Comparison of ENCODE assay signal across 29 mouse cellular contexts in genomic region chr8:91822746-91823145, GRCm38 (mm10). TPM values are rescaled to one million over a fixed set of nuclear protein-coding genes. Genes with fewer than 3 reads are reported as not detected.
DNase-seq lines count a peak whose midpoint lies in the region; ATAC-seq and TF ChIP-seq lines count a peak whose summit lies in the region.
"Had no signal": no experiment of that assay in that cellular context is flagged by ENCODE, and none has a peak within 500 bp of the region (broad histone marks: within the 10 kb centered on the region; RNA-seq: fewer than 3 reads in every experiment).

No protein-coding gene starts in this region.

- H3K9me3 ChIP-seq in lung, embryonic 15.5 days: no peaks in the 10 kb centered on the region
- H3K9me3 ChIP-seq: embryonic facial prominence, embryonic 13.5 days; forebrain, embryonic 10.5 days; forebrain, embryonic 15.5 days; heart, embryonic 12.5 days; hindbrain, embryonic 13.5 days; limb, embryonic 13.5 days; midbrain, embryonic 13.5 days had no signal

- H3K9ac ChIP-seq in lung, embryonic 15.5 days: no peak overlapping the region
- H3K9ac ChIP-seq: embryonic facial prominence, embryonic 13.5 days; forebrain, embryonic 15.5 days; heart, embryonic 12.5 days; hindbrain, embryonic 13.5 days; limb, embryonic 13.5 days; midbrain, embryonic 13.5 days had no signal

- no peak overlapping the region for H3K4me3 ChIP-seq in kidney, adult 2 months (ENCODE audit: insufficient read depth, low read depth, low read length)
- H3K4me3 ChIP-seq in lung, embryonic 15.5 days: no peak overlapping the region
- H3K4me3 ChIP-seq: embryonic facial prominence, embryonic 13.5 days; forebrain, embryonic 10.5 days; forebrain, embryonic 15.5 days; heart, adult 2 months; heart, embryonic 12.5 days; hindbrain, embryonic 13.5 days; layer of hippocampus, adult 2 months; limb, embryonic 13.5 days; midbrain, embryonic 13.5 days had no signal

- peak; percentile 7 to 38 for DNase-seq in adrenal gland, postnatal 36 days
- no peak for DNase-seq in adrenal gland, adult 18-20 months (ENCODE audit: low spot score in 2 of 2)
- DNase-seq in kidney, adult 2 months: peak; percentile 54
- DNase-seq in kidney, adult 8-10 months: no peak
- DNase-seq in lung, postnatal 4 days: no peak
- DNase-seq in kidney, postnatal 25 days: peak; percentile 51 to 66
- no peak for DNase-seq in T-cell, adult 2 months (ENCODE audit: low spot score)
- DNase-seq: adrenal gland, postnatal 10 days; cerebellum, adult 11 months; cerebellum, adult 9-10 months; heart, adult 2 months; heart, postnatal 4 days; thymus, adult 2 months; thymus, postnatal 36 days had no signal

- H3K27me3 ChIP-seq in kidney, adult 2 months (replicated peaks; ENCODE audit: control insufficient read depth, insufficient read depth, low read length): no peaks in the 10 kb centered on the region
- peaks cover 22% of the 10 kb centered on the region; the same call in 1 of the 2 replicates for H3K27me3 ChIP-seq in lung, embryonic 15.5 days
- H3K27me3 ChIP-seq: CH12.LX had no signal

- H3K27ac ChIP-seq in kidney, adult 2 months (ENCODE audit: insufficient read depth, low read depth, low read length): no peak overlapping the region
- peak overlapping the region; percentile 49; the same call in 1 of the 2 replicates for H3K27ac ChIP-seq in lung, embryonic 15.5 days
- H3K27ac ChIP-seq: embryonic facial prominence, embryonic 13.5 days; forebrain, embryonic 10.5 days; forebrain, embryonic 15.5 days; heart, adult 2 months; hindbrain, embryonic 13.5 days; layer of hippocampus, adult 2 months; limb, embryonic 13.5 days; macrophage; midbrain, embryonic 13.5 days had no signal

- WGBS in kidney, adult 2 months: 47% methylated on average over 4 of the region's 4 CpGs
- 50% methylated on average over 4 of the region's 4 CpGs for WGBS in lung, embryonic 15.5 days

- H3K36me3 ChIP-seq in kidney, adult 2 months (ENCODE audit: control insufficient read depth, insufficient read depth, low read length): no peaks in the 10 kb centered on the region
- no peaks in the 10 kb centered on the region for H3K36me3 ChIP-seq in lung, embryonic 15.5 days
- H3K36me3 ChIP-seq: embryonic facial prominence, embryonic 13.5 days; forebrain, embryonic 10.5 days; forebrain, embryonic 15.5 days; heart, embryonic 12.5 days; hindbrain, embryonic 13.5 days; limb, embryonic 13.5 days; midbrain, embryonic 13.5 days had no signal

- no peaks in the 10 kb centered on the region for H3K4me1 ChIP-seq in kidney, adult 2 months (ENCODE audit: control insufficient read depth, insufficient read depth, low read length)
- peaks cover 37% of the 10 kb centered on the region for H3K4me1 ChIP-seq in lung, embryonic 15.5 days
- H3K4me1 ChIP-seq: forebrain, embryonic 15.5 days; limb, embryonic 13.5 days had no signal

- no peak for TF ChIP-seq POLR2A in kidney, adult 2 months (IDR thresholded peaks at IDR 0.05; ENCODE audit: low read depth, low read length)

- no peak for ATAC-seq in lung, embryonic 15.5 days (ENCODE audit: borderline replicate concordance, extremely low read depth, low FRiP score, low TSS enrichment)
- ATAC-seq: forebrain, embryonic 15.5 days; midbrain, embryonic 13.5 days had no signal

- no peak for TF ChIP-seq CTCF in kidney, adult 2 months (conservative IDR thresholded peaks at IDR 0.05; ENCODE audit: insufficient read depth, insufficient read length, low read depth, low read length)

- no peak overlapping the region for H3K4me2 ChIP-seq in lung, embryonic 15.5 days
- H3K4me2 ChIP-seq: embryonic facial prominence, embryonic 13.5 days; forebrain, embryonic 15.5 days; heart, embryonic 12.5 days; hindbrain, embryonic 13.5 days; limb, embryonic 13.5 days; liver, embryonic 11.5 days; midbrain, embryonic 13.5 days had no signal

RNA-seq across cellular contexts. Expression of gene Irx3, which starts 20.9 kb away (rescaled TPM):
- total RNA-seq in adrenal gland, postnatal 36 days (2021): 1 to 10 TPM; 9.0 to 9.5 TPM
- 10 to 100 TPM in 1 of 2 experiments, 1 to 10 TPM in 1; 6.3 to 10.0 TPM for total RNA-seq in adrenal gland, adult 18-20 months (2021)
- polyA plus RNA-seq in kidney, adult 2 months (2012; rRNA removed): 22.3 and 28.5 TPM in 2 replicates
- polyA plus RNA-seq in lung, embryonic 15.5 days (2015; fragmentation: Nextera tagmentation; extraction: Ambion mirVana): 32.6 and 33.9 TPM in 2 replicates
- total RNA-seq: CH12.LX; megakaryocyte-erythroid progenitor cell, adult 5-6 weeks; monocyte, adult 5-6 weeks had no signal
- polyA plus RNA-seq: liver, embryonic 16.5 days; macrophage had no signal

Comparison
In these comparisons a context has a peak if more than half of its experiments do, and no peak if none do; other contexts are left out.
1. DNase-seq: peak in adrenal gland, postnatal 36 days (2 of 2), kidney, adult 2 months (single experiment) and kidney, postnatal 25 days (2 of 2); none in adrenal gland, adult 18-20 months (0 of 2), kidney, adult 8-10 months (0 of 2), lung, postnatal 4 days (0 of 2) and T-cell, adult 2 months (single experiment).